ENCODE assay signal across 14 mouse cellular contexts in genomic region chr1:59472368-59473180, GRCm38 (mm10). TPM values are rescaled to one million over a fixed set of nuclear protein-coding genes. Genes with fewer than 3 reads are reported as not detected.
DNase-seq lines count a peak whose midpoint lies in the region; ATAC-seq lines count a peak whose summit lies in the region.
"Had no signal": no experiment of that assay in that cellular context is flagged by ENCODE, and none has a peak within 500 bp of the region (broad histone marks: within the 10 kb centered on the region; RNA-seq: fewer than 3 reads in every experiment).

No protein-coding gene starts in this region.

- H3K9ac ChIP-seq in hindbrain, embryonic 12.5 days: no peak overlapping the region
- no peak overlapping the region for H3K9ac ChIP-seq in neural tube, embryonic 15.5 days (replicated peaks)

- no peak overlapping the region for H3K4me2 ChIP-seq in hindbrain, embryonic 12.5 days (replicated peaks)
- H3K4me2 ChIP-seq in neural tube, embryonic 15.5 days: no peak overlapping the region

- H3K36me3 ChIP-seq in hindbrain, embryonic 10.5 days: no peaks in the 10 kb centered on the region
- no peaks in the 10 kb centered on the region for H3K36me3 ChIP-seq in hindbrain, embryonic 12.5 days
- H3K36me3 ChIP-seq in neural tube, embryonic 15.5 days: no peaks in the 10 kb centered on the region

- WGBS in hindbrain, embryonic 10.5 days: 14% methylated on average over 11 of the region's 11 CpGs
- 16% methylated on average over 10 of the region's 11 CpGs for WGBS in hindbrain, embryonic 12.5 days
- WGBS in neural tube, embryonic 15.5 days: 16% methylated on average over 9 of the region's 11 CpGs

- H3K27ac ChIP-seq in hindbrain, embryonic 10.5 days: peak overlapping the region; percentile 45; the same call in 1 of the 2 replicates
- no peak overlapping the region for H3K27ac ChIP-seq in hindbrain, embryonic 12.5 days
- H3K27ac ChIP-seq in neural tube, embryonic 15.5 days (replicated peaks): no peak overlapping the region

- H3K9me3 ChIP-seq in hindbrain, embryonic 10.5 days: no peaks in the 10 kb centered on the region
- no peaks in the 10 kb centered on the region for H3K9me3 ChIP-seq in hindbrain, embryonic 12.5 days (replicated peaks)
- no peaks in the 10 kb centered on the region for H3K9me3 ChIP-seq in neural tube, embryonic 15.5 days (replicated peaks)

- ATAC-seq in hindbrain, embryonic 12.5 days (ENCODE audit: low FRiP score): no peak
- ATAC-seq in neural tube, embryonic 15.5 days (ENCODE audit: low FRiP score): no peak
- ATAC-seq in granulocyte monocyte progenitor cell, adult 5-6 weeks (replicated peaks; ENCODE audit: poor library complexity, severe bottlenecking): peak; percentile 29; the same call in 1 of the 2 replicates
- ATAC-seq: inflammation-experienced regulatory T-cells, adult 6 months had no signal

- peaks cover 52% of the 10 kb centered on the region for H3K4me1 ChIP-seq in hindbrain, embryonic 10.5 days (replicated peaks)
- H3K4me1 ChIP-seq in hindbrain, embryonic 12.5 days: peaks cover 21% of the 10 kb centered on the region
- peaks cover 17% of the 10 kb centered on the region; the same call in 1 of the 2 replicates for H3K4me1 ChIP-seq in neural tube, embryonic 15.5 days

- DNase-seq in hindbrain, embryonic 10.5 days (ENCODE audit: low spot score): no peak
- peak; percentile 14 for DNase-seq in neural tube, embryonic 10.5 days (ENCODE audit: extremely low spot score, low spot score)
- no peak for DNase-seq in thymus, postnatal 0 days (ENCODE audit: low spot score)
- DNase-seq in right cerebral cortex, adult 18-20 months: no peak
- DNase-seq: adrenal gland, postnatal 25 days; thymus, postnatal 14 days had no signal

- no peak overlapping the region for H3K4me3 ChIP-seq in hindbrain, embryonic 10.5 days
- H3K4me3 ChIP-seq in hindbrain, embryonic 12.5 days: no peak overlapping the region
- H3K4me3 ChIP-seq in neural tube, embryonic 15.5 days (replicated peaks): no peak overlapping the region
- H3K4me3 ChIP-seq: erythroblast, embryonic 14.5 days; myocyte had no signal

- H3K27me3 ChIP-seq in hindbrain, embryonic 10.5 days (ENCODE audit: insufficient read depth, poor library complexity, severe bottlenecking): peaks cover 33% of the 10 kb centered on the region
- peaks cover 2% of the 10 kb centered on the region; the same call in 1 of the 2 replicates for H3K27me3 ChIP-seq in hindbrain, embryonic 12.5 days
- H3K27me3 ChIP-seq in neural tube, embryonic 15.5 days (replicated peaks): no peaks in the 10 kb centered on the region
- H3K27me3 ChIP-seq: CH12.LX had no signal

RNA-seq across cellular contexts. Expression of gene Fzd7, which starts 9.7 kb away (rescaled TPM):
- polyA plus RNA-seq in hindbrain, embryonic 10.5 days (2016; fragmentation: Nextera tagmentation; extraction: Ambion mirVana): 14.4 and 16.1 TPM in 2 replicates
- polyA plus RNA-seq in hindbrain, embryonic 12.5 days (2016; fragmentation: Nextera tagmentation; extraction: Ambion mirVana): 19.0 and 19.4 TPM in 2 replicates
- 3.5 and 4.5 TPM in 2 replicates for polyA plus RNA-seq in neural tube, embryonic 15.5 days (2015; fragmentation: Nextera tagmentation; extraction: Ambion mirVana)
- total RNA-seq in granulocyte monocyte progenitor cell, adult 5-6 weeks (2014; fragmentation: Nextera tagmentation): 4.3 and 4.9 TPM in 2 replicates
- 2.8 and 4.6 TPM in 2 replicates for total RNA-seq in granulocyte monocyte progenitor cell, adult 5-6 weeks (2017)
- polyA plus RNA-seq in thymus, postnatal 0 days (2015; fragmentation: Nextera tagmentation; extraction: Ambion mirVana): 2.3 TPM in 2 replicates

RNA-seq across cellular contexts. Expression of gene Gm973, which starts 43.5 kb away (rescaled TPM):
- 9.0 TPM in 2 replicates for polyA plus RNA-seq in hindbrain, embryonic 10.5 days (2016; fragmentation: Nextera tagmentation; extraction: Ambion mirVana)
- polyA plus RNA-seq in hindbrain, embryonic 12.5 days (2016; fragmentation: Nextera tagmentation; extraction: Ambion mirVana): 6.0 and 9.4 TPM in 2 replicates
- polyA plus RNA-seq in neural tube, embryonic 15.5 days (2015; fragmentation: Nextera tagmentation; extraction: Ambion mirVana): 9.6 and 10.0 TPM in 2 replicates
- 0.41 and 2.8 TPM in 2 replicates for total RNA-seq in granulocyte monocyte progenitor cell, adult 5-6 weeks (2014; fragmentation: Nextera tagmentation)
- not detected in 2 replicates for total RNA-seq in granulocyte monocyte progenitor cell, adult 5-6 weeks (2017)
- 1.3 and 1.4 TPM in 2 replicates for polyA plus RNA-seq in thymus, postnatal 0 days (2015; fragmentation: Nextera tagmentation; extraction: Ambion mirVana)
- total RNA-seq: liver, adult 2 months had no signal
- polyA plus RNA-seq: erythroblast, embryonic 14.5 days; liver, adult 2 months; myocyte had no signal
